Mouse (Mus musculus) urinary bladder, adult 2 months (tissue): ENCODE data around the gene Chst12. TPM values are rescaled to one million over a fixed set of nuclear protein-coding genes. Genes with fewer than 3 reads are reported as not detected.

ENCODE experiments used
- DNase-seq: peaks from one replicate; pipeline ENCODE4 v3.0.0; 2022; ENCODE audit warnings: low spot score
- polyA plus RNA-seq: library from polyadenylated mRNA; depleted of rRNA; stranded (reverse); fragments of >200 nt; gene quantifications from 2 replicates; pipeline ENCODE4 v1.2.3, GENCODE M21; 2012; rRNA removed

Chst12 gene
- polyA plus RNA-seq, 1 experiment = 54.6 TPM

DNA sequence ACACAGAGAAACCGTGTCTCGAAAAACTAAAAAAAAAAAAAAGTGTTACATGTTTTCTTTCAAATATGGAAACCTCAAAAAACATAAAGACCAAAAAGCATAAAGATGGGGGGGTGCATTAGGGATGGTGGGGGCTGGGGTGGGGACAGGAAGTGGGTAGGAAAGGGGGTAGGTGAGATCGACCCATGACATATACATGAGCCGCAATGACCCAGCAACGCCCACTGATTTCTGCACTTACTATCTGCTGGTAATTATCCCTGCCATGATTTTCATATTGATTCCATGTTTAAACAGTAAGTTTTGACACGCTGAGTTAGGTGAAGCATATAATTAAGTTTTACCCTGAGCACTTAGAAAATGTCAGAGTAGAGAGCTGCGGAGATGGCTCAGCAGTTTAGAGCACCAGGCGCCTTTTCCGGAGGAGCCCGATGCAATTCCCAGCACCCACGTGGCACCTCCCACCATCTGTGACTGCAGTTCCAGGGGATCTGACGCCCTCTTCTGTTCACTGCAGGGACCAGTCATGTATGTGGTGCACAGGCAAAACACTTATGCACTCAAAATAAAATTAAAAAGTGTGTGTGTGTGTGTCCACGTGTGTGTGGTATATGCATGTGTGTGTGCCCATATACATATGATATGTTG lies 65.0 kb downstream of the Chst12 start:
- no peak for DNase-seq

DNA sequence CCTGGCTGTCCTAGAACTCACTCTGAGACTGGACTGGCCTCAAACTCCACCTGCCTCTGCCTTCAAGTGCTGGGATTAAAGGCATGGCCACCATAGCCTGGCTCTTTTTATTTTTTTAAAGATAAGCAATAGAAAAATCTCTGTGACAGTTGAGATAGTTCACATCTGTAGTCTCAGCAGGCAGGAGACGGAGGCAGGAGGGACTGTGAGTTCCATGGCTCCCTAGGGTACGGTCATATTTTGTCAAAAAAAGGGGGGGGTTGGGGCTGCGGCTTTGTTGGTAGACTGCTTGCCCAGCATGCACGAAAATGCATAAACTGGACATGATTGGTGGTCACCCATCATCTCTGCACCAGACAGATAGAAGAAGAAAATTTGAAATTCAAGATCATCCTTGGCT lies 65.9 kb downstream of the Chst12 start:
- no peak for DNase-seq

DNA sequence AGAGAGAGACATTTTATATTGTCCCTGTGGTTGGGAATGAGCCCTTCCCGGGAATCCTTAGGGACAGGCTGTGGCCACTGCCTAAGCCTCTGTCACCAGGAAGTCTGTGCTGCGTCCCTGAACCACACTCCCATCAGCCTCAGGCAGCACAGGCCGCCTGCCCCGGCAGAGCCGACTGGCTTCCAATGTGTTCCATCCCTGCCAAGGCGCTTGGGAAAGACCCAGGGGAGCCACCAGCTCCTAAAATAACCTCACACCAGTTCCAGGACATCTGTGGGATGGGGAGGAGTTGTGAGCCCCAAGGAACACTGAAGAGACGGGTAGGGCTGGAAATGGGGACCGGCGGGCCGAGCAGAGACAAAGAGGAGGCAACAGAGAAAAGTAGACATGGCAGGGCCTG lies 66.3 kb downstream of the Chst12 start:
- no peak for DNase-seq

DNA sequence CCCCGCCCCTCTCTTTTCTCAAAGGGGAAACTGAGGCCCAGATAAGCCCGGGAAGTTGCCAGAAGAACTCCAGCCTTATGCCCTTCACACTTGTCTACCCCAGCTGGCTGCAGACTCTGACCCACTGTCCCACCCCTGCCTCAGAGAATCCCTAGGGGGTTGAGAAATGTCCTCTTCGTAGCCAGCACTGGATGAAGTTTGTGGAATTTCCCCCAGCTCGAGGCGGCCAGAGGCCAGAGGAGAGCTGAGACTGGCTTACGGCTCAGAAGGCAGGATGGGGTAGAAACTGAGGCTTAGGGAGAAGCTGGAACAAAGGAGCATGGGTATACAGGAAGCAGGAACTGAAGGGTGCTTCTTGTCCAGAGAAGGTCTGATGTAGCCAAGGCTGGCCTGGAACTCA lies 67.3 kb downstream of the Chst12 start:
- DNase-seq = no peak

Other genes starting within 250 kb of the Chst12 start
- 13.2 and 13.8 TPM in 2 replicates for gene Mad1l1, start 184.0 kb upstream of the Chst12 start, polyA plus RNA-seq
- gene Nudt1, start 183.9 kb upstream of the Chst12 start, polyA plus RNA-seq = 19.0 and 21.6 TPM in 2 replicates
- gene Mrm2, start 173.7 kb upstream of the Chst12 start, polyA plus RNA-seq = 11.8 and 12.0 TPM in 2 replicates
- 18.6 and 19.4 TPM in 2 replicates for gene Snx8, start 116.3 kb upstream of the Chst12 start, polyA plus RNA-seq
- 98.8 and 135 TPM in 2 replicates for gene Eif3b, start 86.2 kb upstream of the Chst12 start, polyA plus RNA-seq
- gene Gm4869, start 59.9 kb upstream of the Chst12 start, polyA plus RNA-seq = 0.96 and 1.0 TPM in 2 replicates
- gene Grifin, start 59.5 kb downstream of the Chst12 start, polyA plus RNA-seq = not detected in 2 replicates
- gene Lfng, start 101.8 kb downstream of the Chst12 start, polyA plus RNA-seq = 20.6 and 23.6 TPM in 2 replicates
- gene Ttyh3, start 143.5 kb downstream of the Chst12 start, polyA plus RNA-seq = 11.7 and 24.4 TPM in 2 replicates
- 21.0 and 24.3 TPM in 2 replicates for gene Iqce, start 196.8 kb downstream of the Chst12 start, polyA plus RNA-seq
- 14.5 and 14.8 TPM in 2 replicates for gene Brat1, start 199.5 kb downstream of the Chst12 start, polyA plus RNA-seq
- 1.2 TPM in 2 replicates for gene Amz1, start 218.6 kb downstream of the Chst12 start, polyA plus RNA-seq